Mouse (Mus musculus) cerebellum, adult 2 months (tissue): ENCODE measurements around the gene Pde4c.

Source experiments
- CTCF ChIP-seq: fragments of 200-500 bp; IDR thresholded peaks from 2 replicates; pipeline ENCODE4 v1.5.1; 2011; ENCODE audit warnings: low read depth, mild to moderate bottlenecking, control low read depth, low read length, moderate library complexity, borderline replicate concordance; ENCODE audit not compliant: insufficient read depth
- POLR2A ChIP-seq: fragments of 200-500 bp; IDR thresholded peaks from 2 replicates; pipeline ENCODE4 v1.6.1; 2011; ENCODE audit warnings: low read length, control low read depth, borderline replicate concordance; ENCODE audit not compliant: insufficient read depth

GRCm38 (mm10) chr8:70774740-70775139 lies 51.2 kb downstream of the Pde4c start:
- no peak for TF ChIP-seq CTCF
- no peak for TF ChIP-seq POLR2A
